Mouse (Mus musculus) kidney, adult 2 months (tissue): ENCODE measurements around the gene Sorcs2. TPM values are rescaled to one million over a fixed set of nuclear protein-coding genes. Genes with fewer than 3 reads are reported as not detected.

ENCODE experiments used
- DNase-seq: peaks from one replicate; pipeline ENCODE4 v3.0.0; 2021
- H3K27ac ChIP-seq: fragments of 200-500 bp; 2 replicates; pipeline ENCODE4 v1.5.1; 2012; ENCODE audit warnings: low read depth, low read length, control low read depth, inconsistent platforms; ENCODE audit not compliant: insufficient read depth
- H3K27me3 ChIP-seq: fragments of 200-500 bp; replicated peaks from 2 replicates; pipeline ENCODE4 v1.6.1; 2012; ENCODE audit warnings: mild to moderate bottlenecking, moderate library complexity, low read length, inconsistent platforms; ENCODE audit not compliant: control insufficient read depth, insufficient read depth
- H3K36me3 ChIP-seq: fragments of 200-500 bp; 2 replicates; pipeline ENCODE4 v1.6.1; 2012; ENCODE audit warnings: mild to moderate bottlenecking, moderate library complexity, low read length, inconsistent platforms; ENCODE audit not compliant: control insufficient read depth, insufficient read depth
- H3K4me1 ChIP-seq: fragments of 200-500 bp; 2 replicates; pipeline ENCODE4 v1.6.1; 2011; ENCODE audit warnings: low read length; ENCODE audit not compliant: control insufficient read depth, insufficient read depth
- H3K4me3 ChIP-seq: fragments of 200-500 bp; 2 replicates; pipeline ENCODE4 v1.5.1; 2011; ENCODE audit warnings: mild to moderate bottlenecking, low read depth, low read length, control low read depth; ENCODE audit not compliant: insufficient read depth
- CTCF ChIP-seq: fragments of 200-500 bp; conservative IDR thresholded peaks from 2 replicates; pipeline ENCODE4 v1.5.1; 2011; ENCODE audit warnings: low read depth, mild to moderate bottlenecking, control low read depth, low read length, moderate library complexity, mixed read lengths; ENCODE audit not compliant: insufficient read depth, insufficient read length
- POLR2A ChIP-seq: fragments of 200-500 bp; IDR thresholded peaks from one replicate; pipeline ENCODE4 v1.6.1; 2011; ENCODE audit warnings: low read depth, low read length, control low read depth
- WGBS: fragments of 180-500 bp; shearing (Covaris S2); methylation state at CpG from one replicate; pipeline ENCODE4 v1.1.7; 2018; 5-methylcytosine and 5-hydroxymethylcytosine counted together
- polyA plus RNA-seq: library from polyadenylated mRNA; depleted of rRNA; stranded (reverse); fragments of >200 nt; gene quantifications from 2 replicates; pipeline ENCODE4 v1.2.3, GENCODE M21; 2012

Sorcs2 gene
- polyA plus RNA-seq, 1 experiment, result 1.9 TPM

DNA sequence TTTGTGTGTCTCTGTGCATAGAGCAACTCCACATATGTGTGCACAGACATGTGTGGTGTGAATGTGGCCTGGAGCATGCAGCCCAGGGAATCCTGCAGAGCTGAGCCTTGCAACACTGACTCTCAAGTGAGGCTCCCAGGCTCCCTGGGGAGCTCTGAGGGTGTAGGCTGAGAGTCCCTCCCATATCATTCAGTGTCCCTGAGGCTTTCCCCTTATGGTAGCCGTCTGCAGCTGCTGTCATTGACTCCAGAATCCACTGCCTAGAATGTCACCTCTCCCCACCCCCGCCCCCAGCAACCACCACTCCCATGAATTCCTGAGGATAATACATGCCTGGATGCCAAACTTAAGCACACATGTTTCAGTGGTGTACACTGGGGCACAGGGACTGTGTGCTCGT is 269.4 kb downstream of the Sorcs2 start:
- Histone ChIP-seq H3K4me3 (no peak overlapping the region), H3K36me3 (no peaks in the 10 kb centered on the region), H3K27me3 (no peaks in the 10 kb centered on the region), H3K27ac (no peak overlapping the region), H3K4me1 (no peaks in the 10 kb centered on the region)
- 66% methylated on average over 3 of the region's 3 CpGs for WGBS
- no peak for DNase-seq
- TF ChIP-seq POLR2A (no peak), CTCF (no peak)

DNA sequence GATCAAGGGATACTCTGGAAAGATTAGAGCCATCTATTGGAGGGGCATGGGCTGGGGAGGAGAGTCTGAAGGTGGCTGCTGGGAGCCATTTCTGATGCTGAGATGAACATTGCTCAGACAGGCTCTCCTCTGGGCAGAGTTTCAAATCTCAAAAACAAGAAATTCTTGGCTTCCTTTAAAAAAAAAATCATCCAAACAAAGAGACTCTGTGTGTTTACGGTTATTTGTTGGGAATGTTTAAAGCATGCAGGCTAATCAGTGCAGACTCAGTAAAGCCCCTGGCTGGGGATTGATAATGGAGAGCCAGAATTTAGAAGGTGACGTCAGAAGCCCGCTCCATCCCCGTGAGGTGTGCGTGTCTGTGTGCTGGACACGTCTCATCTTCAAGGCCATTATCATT is 272.9 kb downstream of the Sorcs2 start:
- Histone ChIP-seq H3K27me3 (no peaks in the 10 kb centered on the region), H3K27ac (no peak overlapping the region), H3K4me1 (no peaks in the 10 kb centered on the region), H3K4me3 (no peak overlapping the region), H3K36me3 (no peaks in the 10 kb centered on the region)
- 89% methylated on average over 6 of the region's 6 CpGs for WGBS
- TF ChIP-seq POLR2A (no peak), CTCF (no peak)
- DNase-seq, result no peak

DNA sequence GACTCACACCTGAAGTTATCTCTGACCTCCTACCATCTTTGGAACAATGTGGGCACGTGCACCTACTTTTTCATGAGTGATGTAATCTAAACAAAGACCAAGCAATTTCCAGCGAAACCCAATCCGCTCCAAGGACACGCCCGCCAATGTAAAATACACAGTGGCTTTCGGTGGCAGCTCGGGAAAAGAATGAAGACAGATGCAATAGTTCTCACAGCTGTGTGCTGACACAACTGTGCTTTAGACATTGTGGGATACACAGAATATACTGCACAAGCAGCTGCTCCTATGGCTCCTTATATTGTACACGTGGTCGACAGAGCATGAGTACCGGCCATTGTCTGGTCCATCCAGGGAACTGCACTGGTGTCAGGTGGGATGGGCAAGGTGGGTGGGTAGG is 275.0 kb downstream of the Sorcs2 start:
- 72% methylated on average over 10 of the region's 10 CpGs for WGBS
- DNase-seq, result no peak

DNA sequence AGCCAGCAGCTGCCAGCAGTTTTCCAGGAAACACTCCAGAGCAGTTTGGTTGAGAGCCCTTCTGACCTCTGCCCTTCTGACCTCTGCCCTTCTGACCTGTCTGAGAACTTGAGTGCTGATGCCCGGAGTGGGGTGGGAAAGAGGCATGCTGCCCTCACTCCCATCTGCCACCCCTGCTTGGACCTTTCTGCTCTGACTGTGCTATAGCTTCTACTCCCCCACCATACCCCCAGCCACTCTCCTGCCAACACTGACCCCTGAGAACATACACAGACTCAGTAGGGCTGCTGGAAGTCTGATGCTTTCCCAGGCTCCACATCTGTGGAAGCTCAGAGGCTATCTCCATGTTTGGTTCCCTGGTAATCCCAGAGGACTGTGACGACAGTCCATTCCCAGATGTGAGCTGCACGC is 277.0 kb downstream of the Sorcs2 start:
- Histone ChIP-seq H3K4me1 (no peaks in the 10 kb centered on the region), H3K4me3 (no peak overlapping the region), H3K27me3 (no peaks in the 10 kb centered on the region), H3K36me3 (no peaks in the 10 kb centered on the region), H3K27ac (no peak overlapping the region)
- 11% methylated on average over 3 of the region's 3 CpGs for WGBS
- TF ChIP-seq CTCF (no peak), POLR2A (no peak)
- DNase-seq, result peak; percentile 60

More for the DNA sequence above, 275.0 kb downstream of the Sorcs2 start:
- no peaks in the 10 kb centered on the region for H3K36me3 ChIP-seq
- H3K27me3 ChIP-seq, result no peaks in the 10 kb centered on the region
- H3K4me3 ChIP-seq, result no peak overlapping the region
- no peak overlapping the region for H3K27ac ChIP-seq
- no peaks in the 10 kb centered on the region for H3K4me1 ChIP-seq
- TF ChIP-seq POLR2A (no peak), CTCF (no peak)

DNA sequence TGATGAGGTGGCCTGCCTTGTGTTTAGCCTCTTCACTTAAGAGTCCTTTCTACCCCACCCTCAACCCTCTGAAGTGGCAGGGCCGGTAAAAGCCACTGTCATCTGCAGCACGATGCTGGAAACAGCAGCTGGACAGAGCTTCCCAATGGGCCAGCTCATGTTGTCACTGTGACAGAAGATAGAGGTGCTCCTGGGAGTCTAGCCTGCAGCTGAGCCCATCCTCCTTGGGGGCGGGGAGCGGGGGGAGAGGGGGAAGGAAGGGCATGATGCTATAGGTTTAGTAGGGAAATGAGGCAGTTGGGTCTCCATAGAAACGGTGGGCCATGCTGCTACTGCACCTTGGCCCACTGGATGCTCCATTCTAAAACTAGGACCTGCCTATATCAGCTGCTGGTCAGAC is 279.9 kb downstream of the Sorcs2 start:
- no peak for DNase-seq
- H3K27me3 ChIP-seq, result no peaks in the 10 kb centered on the region
- no peak overlapping the region for H3K27ac ChIP-seq
- no peak overlapping the region for H3K4me3 ChIP-seq
- TF ChIP-seq CTCF, result no peak
- TF ChIP-seq POLR2A, result no peak
- 68% methylated on average over 5 of the region's 5 CpGs for WGBS
- no peaks in the 10 kb centered on the region for H3K36me3 ChIP-seq
- no peaks in the 10 kb centered on the region for H3K4me1 ChIP-seq

DNA sequence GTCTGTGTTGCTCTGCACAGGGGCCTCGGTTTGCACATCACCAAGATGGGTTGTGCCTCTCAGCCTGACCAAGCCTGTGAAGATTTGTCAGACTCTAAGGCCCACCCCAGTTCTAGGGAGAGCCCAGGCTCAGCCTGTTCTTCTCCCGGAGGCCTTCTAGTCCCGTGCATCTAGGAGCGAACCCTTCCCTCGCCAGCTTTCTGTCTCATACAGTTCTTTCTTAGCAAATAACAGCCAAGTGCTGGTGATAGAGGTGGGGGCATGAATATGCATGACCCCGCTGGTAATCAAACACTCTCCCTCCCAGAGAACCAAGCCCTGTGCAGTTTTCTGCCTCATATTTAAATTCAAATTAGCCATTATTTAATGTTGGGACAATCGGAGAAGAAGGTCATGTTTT is 282.4 kb downstream of the Sorcs2 start:
- Histone ChIP-seq H3K4me3 (no peak overlapping the region), H3K4me1 (no peaks in the 10 kb centered on the region), H3K27me3 (no peaks in the 10 kb centered on the region), H3K36me3 (no peaks in the 10 kb centered on the region), H3K27ac (no peak overlapping the region)
- WGBS, result 75% methylated on average over 7 of the region's 7 CpGs
- TF ChIP-seq POLR2A (no peak), CTCF (no peak)
- no peak for DNase-seq

DNA sequence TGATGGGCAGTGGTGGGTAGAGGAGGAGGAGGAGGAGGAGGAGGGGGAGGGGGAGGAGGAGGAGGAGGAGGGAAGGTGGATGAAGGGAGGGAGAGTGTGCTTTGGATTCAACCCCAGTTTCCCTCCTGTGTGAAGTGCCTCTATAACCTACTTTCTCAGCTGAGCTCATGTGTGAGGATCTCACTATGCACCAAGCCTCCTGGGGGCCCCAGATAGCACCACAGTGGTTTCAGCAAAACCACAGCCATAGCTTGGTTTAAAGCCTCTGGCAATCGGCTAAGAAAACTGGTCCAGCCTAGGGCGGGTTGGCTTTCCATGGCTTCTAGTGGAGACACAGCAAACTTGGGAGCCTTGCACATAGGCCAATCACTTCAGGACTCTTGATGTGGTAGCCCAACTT is 284.2 kb downstream of the Sorcs2 start:
- whole genome bisulfite sequencing, result 93% methylated on average over 2 of the region's 2 CpGs
- TF ChIP-seq POLR2A, result no peak
- TF ChIP-seq CTCF, result no peak
- no peak overlapping the region for H3K27ac ChIP-seq

DNA sequence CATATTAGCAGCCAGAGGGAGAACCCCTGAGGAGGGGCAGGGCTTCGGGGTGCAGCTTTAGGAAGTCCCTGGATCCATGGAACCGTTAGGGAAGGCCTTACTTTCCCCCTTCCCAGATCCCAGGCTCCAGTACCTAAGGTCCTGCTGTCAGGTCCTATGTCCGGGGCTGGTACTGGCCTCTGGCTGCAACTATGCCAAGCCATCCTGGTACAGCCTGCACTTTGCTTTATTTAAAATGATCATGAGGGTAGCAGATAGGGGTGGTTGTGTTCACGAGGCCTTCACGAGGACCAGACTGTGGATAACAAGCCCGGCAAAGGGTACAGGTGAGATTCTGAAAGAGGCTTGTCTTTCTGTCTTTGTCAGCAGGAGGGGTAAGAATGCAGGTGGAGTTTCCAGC is 285.2 kb downstream of the Sorcs2 start:
- 87% methylated on average over 6 of the region's 6 CpGs for WGBS
- TF ChIP-seq POLR2A (no peak), CTCF (no peak)
- Histone ChIP-seq H3K27me3 (no peaks in the 10 kb centered on the region), H3K27ac (no peak overlapping the region), H3K36me3 (no peaks in the 10 kb centered on the region), H3K4me3 (no peak overlapping the region), H3K4me1 (no peaks in the 10 kb centered on the region)
- no peak for DNase-seq

More for the DNA sequence above, 284.2 kb downstream of the Sorcs2 start:
- no peak overlapping the region for H3K4me3 ChIP-seq
- H3K27me3 ChIP-seq, result no peaks in the 10 kb centered on the region
- H3K4me1 ChIP-seq, result no peaks in the 10 kb centered on the region
- H3K36me3 ChIP-seq, result no peaks in the 10 kb centered on the region
- DNase-seq, result no peak
